Mouse (Mus musculus) intestine, embryonic 16.5 days (tissue): ENCODE measurements at regions not wholly inside any gene's neighbourhood (a gene's known extent, or its start where the extent isn't known, plus 50 kb on each side); places are given as distances from the start of the nearest gene placed in this dataset.

Experiments
- ATAC-seq: fragments of 200-750 bp; cut with Nextera tagmentation; 2 replicates; pipeline ENCODE4 v1.8.0; 2017; ENCODE audit warnings: moderate TSS enrichment, moderate library complexity
- H3K27ac ChIP-seq: fragments of 300-500 bp; sonication (generic); 2 replicates; pipeline ENCODE4 v1.5.1; 2014; ENCODE audit warnings: mild to moderate bottlenecking, low read length
- H3K27me3 ChIP-seq: fragments of 300-500 bp; sonication (generic); replicated peaks from 2 replicates; pipeline ENCODE4 v1.6.1; 2014; ENCODE audit warnings: low read length, control low read depth, mixed read lengths; ENCODE audit not compliant: control insufficient read depth, insufficient read depth
- H3K36me3 ChIP-seq: fragments of 300-500 bp; sonication (generic); 2 replicates; pipeline ENCODE4 v1.6.1; 2014; ENCODE audit warnings: low read length, control low read depth; ENCODE audit not compliant: control insufficient read depth, insufficient read depth
- H3K4me1 ChIP-seq: fragments of 300-500 bp; sonication (generic); 2 replicates; pipeline ENCODE4 v1.6.1; 2014; ENCODE audit warnings: low read length, control low read depth, mixed read lengths; ENCODE audit not compliant: control insufficient read depth, insufficient read depth
- H3K4me2 ChIP-seq: fragments of 300-500 bp; sonication (generic); 2 replicates; pipeline ENCODE4 v1.6.1; 2014; ENCODE audit warnings: low read depth, low read length, control low read depth
- H3K4me3 ChIP-seq: fragments of 300-500 bp; sonication (generic); 2 replicates; pipeline ENCODE4 v1.5.1; 2014; ENCODE audit warnings: mild to moderate bottlenecking, low read length
- H3K9ac ChIP-seq: fragments of 300-500 bp; sonication (generic); 2 replicates; pipeline ENCODE4 v1.6.1; 2014; ENCODE audit warnings: low read depth, low read length
- H3K9me3 ChIP-seq: fragments of 300-500 bp; sonication (generic); 2 replicates; pipeline ENCODE4 v1.6.1; 2016; ENCODE audit warnings: low read length, control low read depth; ENCODE audit not compliant: control insufficient read depth
- whole genome bisulfite sequencing: fragments of 180-500 bp; shearing (Covaris S2); extraction: QIAGEN DNeasy Blood & Tissue Kit; methylation state at CpG from one replicate; pipeline ENCODE4 v1.1.7; 2014; 5-methylcytosine and 5-hydroxymethylcytosine counted together

DNA sequence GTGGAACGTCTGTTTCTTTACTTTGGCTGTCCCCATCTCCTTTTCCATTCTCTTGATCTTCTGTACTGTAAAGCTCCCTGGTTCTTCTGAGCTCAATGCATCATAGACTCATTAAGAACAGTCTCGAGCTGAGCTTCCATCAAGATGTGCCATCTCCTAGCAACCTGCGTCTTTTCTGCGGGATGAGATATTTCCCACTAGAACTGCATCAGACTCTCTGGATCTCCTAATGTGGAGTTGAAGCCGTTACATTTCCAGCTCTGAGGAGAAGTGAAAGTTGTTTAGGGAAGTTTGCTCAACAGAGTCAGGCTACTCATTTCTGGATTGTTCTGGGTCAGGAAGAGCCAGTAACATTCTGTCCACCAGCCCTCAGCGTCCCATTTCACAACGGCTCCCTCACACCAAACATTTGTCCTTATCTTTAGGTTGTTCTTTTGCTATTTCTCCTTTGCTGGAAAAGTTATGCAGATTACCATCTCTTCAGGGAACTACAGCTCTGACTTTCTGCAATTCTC is 119.4 kb upstream of the Zc3h12c start:
- Histone ChIP-seq H3K4me1 (0 out of 2 replicates have a peak, but pooled peaks cover 6% of the 10 kb centered on the region), H3K36me3 (no peaks in the 10 kb centered on the region), H3K27ac (no peak overlapping the region), H3K4me2 (no peak overlapping the region), H3K27me3 (0 out of 2 replicates have a peak, but pooled peaks cover 3% of the 10 kb centered on the region), H3K9ac (no peak overlapping the region), H3K9me3 (no peaks in the 10 kb centered on the region), H3K4me3 (no peak overlapping the region)
- WGBS, result 71% methylated on average over 7 of the region's 7 CpGs
- no peak for ATAC-seq

DNA sequence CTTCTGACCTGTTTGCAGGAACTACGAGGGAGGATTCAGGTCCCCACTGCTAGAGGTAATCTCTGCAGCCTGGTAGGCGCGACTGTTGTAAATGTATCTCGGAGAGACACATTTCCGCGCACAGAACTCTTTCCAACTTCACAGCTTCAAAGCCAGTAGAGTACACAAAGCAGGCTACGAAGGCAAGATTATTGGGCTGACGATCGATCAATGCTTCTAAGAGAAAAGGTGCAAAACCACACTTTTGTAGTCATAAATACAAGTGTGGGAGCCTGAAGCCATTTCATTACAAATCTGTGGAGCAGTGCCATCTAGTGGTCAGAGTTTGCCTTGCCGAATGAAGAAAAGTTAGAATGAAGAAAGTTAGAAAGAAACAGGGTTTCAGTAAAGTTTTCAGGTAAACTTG is 118.9 kb upstream of the Zc3h12c start:
- WGBS, result 4% methylated on average over 10 of the region's 10 CpGs

GRCm38 (mm10) chr9:52286104-52286503 is 117.7 kb upstream of the Zc3h12c start:
- 0 out of 2 replicates have a peak, but pooled peaks have one; percentile 58 for ATAC-seq
- Histone ChIP-seq H3K4me2 (no peak overlapping the region), H3K4me3 (no peak overlapping the region)

More for the DNA sequence above, 118.9 kb upstream of the Zc3h12c start:
- H3K27ac ChIP-seq, result no peak overlapping the region
- H3K36me3 ChIP-seq, result no peaks in the 10 kb centered on the region
- H3K9me3 ChIP-seq, result no peaks in the 10 kb centered on the region
- 0 out of 2 replicates have a peak, but pooled peaks cover 6% of the 10 kb centered on the region for H3K4me1 ChIP-seq
- H3K4me2 ChIP-seq, result peak overlapping the region; percentile 78
- H3K27me3 ChIP-seq, result 0 out of 2 replicates have a peak, but pooled peaks cover 4% of the 10 kb centered on the region
- H3K4me3 ChIP-seq, result peak overlapping the region; percentile 44
- ATAC-seq, result no peak
- peak overlapping the region; percentile 19; the same call in 1 of the 2 replicates for H3K9ac ChIP-seq

DNA sequence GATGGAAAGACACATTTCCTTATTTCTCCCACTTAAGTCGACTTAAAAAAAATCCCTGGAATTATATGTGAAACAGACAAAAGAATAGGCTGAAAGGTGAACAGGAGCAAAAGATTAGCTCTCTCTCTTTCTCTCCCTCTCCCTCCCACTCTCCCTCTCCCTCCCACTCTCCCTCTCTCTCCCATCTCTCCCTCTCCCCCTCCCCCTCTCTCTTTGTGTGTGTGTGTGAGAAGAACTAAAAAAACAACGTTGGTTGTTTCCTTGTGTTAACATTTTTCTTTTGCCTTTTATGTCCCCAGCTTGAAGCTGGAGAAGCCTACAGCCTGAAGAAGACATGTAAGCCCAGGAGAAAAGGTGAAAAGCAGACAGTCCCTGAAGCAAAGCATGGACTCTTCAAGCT is 115.2 kb upstream of the Zc3h12c start:
- 0 out of 2 replicates have a peak, but pooled peaks cover 6% of the 10 kb centered on the region for H3K4me1 ChIP-seq
- H3K36me3 ChIP-seq, result no peaks in the 10 kb centered on the region
- no peak overlapping the region for H3K27ac ChIP-seq
- H3K4me2 ChIP-seq, result no peak overlapping the region
- H3K4me3 ChIP-seq, result no peak overlapping the region
- H3K9ac ChIP-seq, result no peak overlapping the region
- ATAC-seq, result no peak
- WGBS, result 20% methylated on average over 2 of the region's 2 CpGs
- no peaks in the 10 kb centered on the region for H3K9me3 ChIP-seq
- H3K27me3 ChIP-seq, result 0 out of 2 replicates have a peak, but pooled peaks cover 4% of the 10 kb centered on the region

More at GRCm38 (mm10) chr9:52286104-52286503, 117.7 kb upstream of the Zc3h12c start:
- H3K9me3 ChIP-seq, result no peaks in the 10 kb centered on the region
- H3K27ac ChIP-seq, result no peak overlapping the region
- 0 out of 2 replicates have a peak, but pooled peaks cover 4% of the 10 kb centered on the region for H3K27me3 ChIP-seq
- no peak overlapping the region for H3K9ac ChIP-seq
- 13% methylated on average over 1 of the region's 1 CpGs for WGBS
- H3K36me3 ChIP-seq, result no peaks in the 10 kb centered on the region
- H3K4me1 ChIP-seq, result 0 out of 2 replicates have a peak, but pooled peaks cover 6% of the 10 kb centered on the region

- no peaks in the 10 kb centered on the region for H3K9me3 ChIP-seq
- H3K4me3 ChIP-seq, result no peak overlapping the region
- ATAC-seq, result no peak
- no peaks in the 10 kb centered on the region for H3K4me1 ChIP-seq
- H3K27me3 ChIP-seq, result 0 out of 2 replicates have a peak, but pooled peaks cover 3% of the 10 kb centered on the region
- H3K27ac ChIP-seq, result no peak overlapping the region
- WGBS, result 62% methylated on average over 5 of the region's 5 CpGs
- H3K36me3 ChIP-seq, result no peaks in the 10 kb centered on the region
- H3K4me2 ChIP-seq, result no peak overlapping the region
- no peak overlapping the region for H3K9ac ChIP-seq
These were observed 112.6 kb upstream of the Zc3h12c start for GRCm38 (mm10) chr9:52280995-52281394.

GRCm38 (mm10) chr9:52280556-52280955 is 112.2 kb upstream of the Zc3h12c start:
- Histone ChIP-seq H3K36me3 (no peaks in the 10 kb centered on the region), H3K4me3 (no peak overlapping the region), H3K27ac (no peak overlapping the region), H3K9me3 (no peaks in the 10 kb centered on the region), H3K9ac (no peak overlapping the region), H3K27me3 (0 out of 2 replicates have a peak, but pooled peaks cover 3% of the 10 kb centered on the region), H3K4me1 (no peaks in the 10 kb centered on the region), H3K4me2 (no peak overlapping the region)
- WGBS, result 87% methylated on average over 3 of the region's 3 CpGs
- no peak for ATAC-seq

DNA sequence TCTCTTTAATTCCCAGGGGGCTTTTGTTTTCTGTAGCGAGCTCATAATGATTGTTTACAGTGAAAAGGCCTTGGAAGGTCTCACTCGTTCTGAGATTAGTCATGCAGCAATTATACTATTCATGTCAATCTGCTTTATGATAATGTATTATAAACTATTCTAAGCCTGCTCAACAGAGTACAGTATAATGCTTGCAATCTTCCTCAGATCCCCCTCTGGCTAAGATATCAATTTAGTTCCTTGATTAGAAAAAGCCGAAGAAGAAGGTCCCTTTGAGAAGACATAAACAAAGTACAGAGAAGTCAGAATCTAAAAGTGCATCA is 110.3 kb upstream of the Zc3h12c start:
- no peak for ATAC-seq
- H3K9me3 ChIP-seq, result no peaks in the 10 kb centered on the region
- no peak overlapping the region for H3K27ac ChIP-seq
- H3K4me1 ChIP-seq, result no peaks in the 10 kb centered on the region
- H3K27me3 ChIP-seq, result 0 out of 2 replicates have a peak, but pooled peaks cover 3% of the 10 kb centered on the region
- no peak overlapping the region for H3K4me2 ChIP-seq
- no peak overlapping the region for H3K9ac ChIP-seq
- no peaks in the 10 kb centered on the region for H3K36me3 ChIP-seq
- 39% methylated on average over 3 of the region's 3 CpGs for WGBS
- no peak overlapping the region for H3K4me3 ChIP-seq

- no peak for ATAC-seq
- H3K9ac ChIP-seq, result no peak overlapping the region
- no peak overlapping the region for H3K27ac ChIP-seq
- 0 out of 2 replicates have a peak, but pooled peaks cover 3% of the 10 kb centered on the region for H3K27me3 ChIP-seq
- no peaks in the 10 kb centered on the region for H3K36me3 ChIP-seq
- WGBS, result 51% methylated on average over 14 of the region's 14 CpGs
- H3K4me2 ChIP-seq, result no peak overlapping the region
- H3K4me3 ChIP-seq, result no peak overlapping the region
- no peaks in the 10 kb centered on the region for H3K9me3 ChIP-seq
- H3K4me1 ChIP-seq, result no peaks in the 10 kb centered on the region
These were observed 109.8 kb upstream of the Zc3h12c start for GRCm38 (mm10) chr9:52277954-52278700.

DNA sequence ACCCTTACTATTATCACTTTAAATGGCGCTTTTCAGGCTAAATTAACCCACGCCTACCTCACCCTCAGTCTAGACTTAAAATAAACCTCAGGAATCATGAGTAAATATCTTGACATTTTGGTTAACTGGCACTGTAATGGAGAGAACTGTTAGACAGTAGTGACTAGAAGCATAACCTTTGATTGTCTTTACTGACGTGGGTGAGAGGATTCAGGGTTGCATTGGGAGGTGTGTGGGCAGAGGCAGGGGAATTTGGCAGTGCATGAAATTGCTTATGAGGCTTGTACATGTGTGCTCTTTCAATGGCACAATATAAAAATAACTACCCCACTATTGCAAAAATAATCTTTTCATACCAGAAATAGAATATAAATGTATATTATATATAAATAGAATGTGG is 105.6 kb upstream of the Zc3h12c start:
- Histone ChIP-seq H3K36me3 (no peaks in the 10 kb centered on the region), H3K9me3 (no peaks in the 10 kb centered on the region), H3K9ac (no peak overlapping the region), H3K27ac (no peak overlapping the region), H3K4me1 (no peaks in the 10 kb centered on the region), H3K4me2 (no peak overlapping the region), H3K4me3 (no peak overlapping the region), H3K27me3 (no peaks in the 10 kb centered on the region)
- WGBS, result 77% methylated on average over 3 of the region's 3 CpGs
- ATAC-seq, result no peak
